Mouse (Mus musculus) liver, adult 2 months (tissue): ENCODE measurements at regions not wholly inside any gene's neighbourhood (a gene's known extent, or its start where the extent isn't known, plus 50 kb on each side); places are given as distances from the start of the nearest gene placed in this dataset.
A peak's percentile ranks its signal among the peaks of the same experiment; 100 is the strongest.

ENCODE experiments used
- DNase-seq: peaks from one replicate; pipeline ENCODE4 v3.0.0-alpha.2; 2011; ENCODE audit warnings: low read depth, low spot score; ENCODE audit errors: extremely low read depth
- H3K27ac ChIP-seq: fragments of 200-500 bp; replicated peaks from 2 replicates; pipeline ENCODE4 v1.5.1; 2012; ENCODE audit warnings: low read depth, mild to moderate bottlenecking, control low read depth, inconsistent platforms, low read length; ENCODE audit not compliant: insufficient read depth
- H3K27me3 ChIP-seq: fragments of 200-500 bp; 2 replicates; pipeline ENCODE4 v1.6.1; 2012; ENCODE audit warnings: mild to moderate bottlenecking, moderate library complexity, low read length, inconsistent platforms; ENCODE audit not compliant: control insufficient read depth, insufficient read depth
- H3K36me3 ChIP-seq: fragments of 200-500 bp; 2 replicates; pipeline ENCODE4 v1.6.1; 2012; ENCODE audit warnings: low read length, inconsistent platforms; ENCODE audit not compliant: control insufficient read depth, insufficient read depth
- H3K4me1 ChIP-seq: fragments of 200-500 bp; 2 replicates; pipeline ENCODE4 v1.6.1; 2011; ENCODE audit warnings: low read length; ENCODE audit not compliant: control insufficient read depth, insufficient read depth
- H3K4me3 ChIP-seq: fragments of 200-500 bp; 2 replicates; pipeline ENCODE4 v1.5.1; 2011; ENCODE audit warnings: low read depth, mild to moderate bottlenecking, control low read depth, low read length, moderate library complexity; ENCODE audit not compliant: insufficient read depth
- H3K79me2 ChIP-seq: fragments of 200-500 bp; 2 replicates; pipeline ENCODE4 v1.6.1; 2012; ENCODE audit warnings: inconsistent platforms, mild to moderate bottlenecking, low read length, moderate library complexity; ENCODE audit not compliant: control insufficient read depth, insufficient read depth
- H3K9ac ChIP-seq: fragments of 200-500 bp; 2 replicates; pipeline ENCODE4 v1.6.1; 2012; ENCODE audit warnings: low read depth, mild to moderate bottlenecking, control low read depth, inconsistent platforms, low read length
- CTCF ChIP-seq: fragments of 200-500 bp; IDR thresholded peaks from 2 replicates; pipeline ENCODE4 v1.5.1; 2011; ENCODE audit warnings: low read depth, low read length, control low read depth
- POLR2A ChIP-seq: fragments of 200-500 bp; IDR thresholded peaks from 2 replicates; pipeline ENCODE4 v1.6.1; 2011; ENCODE audit warnings: low read length, control low read depth; ENCODE audit not compliant: insufficient read depth; ENCODE audit errors: extremely low read depth
- WGBS: fragments of 180-500 bp; shearing (Covaris S2); methylation state at CpG from one replicate; pipeline ENCODE4 v1.1.7; 2018; 5-methylcytosine and 5-hydroxymethylcytosine counted together

GRCm38 (mm10) chr2:166241310-166241709, 85.8 kb upstream of the Sulf2 start:
- no peaks in the 10 kb centered on the region for H3K36me3 ChIP-seq
- H3K9ac ChIP-seq, result no peak overlapping the region
- H3K4me1 ChIP-seq, result peaks cover 17% of the 10 kb centered on the region
- no peak for DNase-seq
- 97% methylated on average over 3 of the region's 3 CpGs for WGBS
- no peak overlapping the region for H3K27ac ChIP-seq
- no peak overlapping the region for H3K4me3 ChIP-seq
- TF ChIP-seq CTCF, result no peak
- no peak for TF ChIP-seq POLR2A
- no peaks in the 10 kb centered on the region for H3K27me3 ChIP-seq
- no peaks in the 10 kb centered on the region for H3K79me2 ChIP-seq

- no peak for DNase-seq
- Histone ChIP-seq H3K27me3 (no peaks in the 10 kb centered on the region), H3K4me3 (no peak overlapping the region), H3K36me3 (no peaks in the 10 kb centered on the region), H3K9ac (no peak overlapping the region), H3K79me2 (no peaks in the 10 kb centered on the region), H3K27ac (no peak overlapping the region), H3K4me1 (peaks cover 9% of the 10 kb centered on the region; the same call in 1 of the 2 replicates)
- TF ChIP-seq CTCF (no peak), POLR2A (no peak)
- 78% methylated on average over 4 of the region's 4 CpGs for WGBS
Measured at GRCm38 (mm10) chr2:166240056-166240455, 84.6 kb upstream of the Sulf2 start.

- no peak for DNase-seq
- H3K9ac ChIP-seq, result no peak overlapping the region
- H3K4me1 ChIP-seq, result peaks cover 2% of the 10 kb centered on the region; the same call in 1 of the 2 replicates
- TF ChIP-seq POLR2A (no peak), CTCF (no peak)
- H3K4me3 ChIP-seq, result no peak overlapping the region
- H3K36me3 ChIP-seq, result no peaks in the 10 kb centered on the region
- H3K27ac ChIP-seq, result no peak overlapping the region
- 79% methylated on average over 13 of the region's 13 CpGs for WGBS
- H3K27me3 ChIP-seq, result no peaks in the 10 kb centered on the region
- no peaks in the 10 kb centered on the region for H3K79me2 ChIP-seq
Measured at GRCm38 (mm10) chr2:166237554-166238269, 82.2 kb upstream of the Sulf2 start.

- WGBS, result 100% methylated on average over 5 of the region's 5 CpGs
- Histone ChIP-seq H3K27ac (no peak overlapping the region), H3K4me3 (no peak overlapping the region), H3K9ac (no peak overlapping the region), H3K4me1 (no peaks in the 10 kb centered on the region; the same call in 1 of the 2 replicates), H3K79me2 (no peaks in the 10 kb centered on the region), H3K36me3 (no peaks in the 10 kb centered on the region), H3K27me3 (no peaks in the 10 kb centered on the region)
- TF ChIP-seq CTCF, result no peak
- TF ChIP-seq POLR2A, result no peak
- DNase-seq, result no peak
Measured at GRCm38 (mm10) chr2:166236102-166236501, 80.6 kb upstream of the Sulf2 start.

- TF ChIP-seq POLR2A (no peak), CTCF (no peak)
- no peaks in the 10 kb centered on the region for H3K36me3 ChIP-seq
- no peak overlapping the region for H3K9ac ChIP-seq
- H3K79me2 ChIP-seq, result no peaks in the 10 kb centered on the region
- DNase-seq, result peak; percentile 67
- no peak overlapping the region for H3K27ac ChIP-seq
- no peaks in the 10 kb centered on the region for H3K27me3 ChIP-seq
- 54% methylated on average over 7 of the region's 7 CpGs for WGBS
- no peak overlapping the region for H3K4me3 ChIP-seq
- H3K4me1 ChIP-seq, result no peaks in the 10 kb centered on the region; the same call in 1 of the 2 replicates
Measured at GRCm38 (mm10) chr2:166234579-166235212, 79.2 kb upstream of the Sulf2 start.

GRCm38 (mm10) chr2:166233246-166233645, 77.8 kb upstream of the Sulf2 start:
- no peaks in the 10 kb centered on the region for H3K27me3 ChIP-seq
- TF ChIP-seq POLR2A, result no peak
- TF ChIP-seq CTCF, result no peak
- H3K36me3 ChIP-seq, result no peaks in the 10 kb centered on the region
- no peak overlapping the region for H3K27ac ChIP-seq
- peak; percentile 14 for DNase-seq
- H3K4me3 ChIP-seq, result no peak overlapping the region
- WGBS, result 73% methylated on average over 1 of the region's 1 CpGs
- no peak overlapping the region for H3K9ac ChIP-seq
- H3K79me2 ChIP-seq, result no peaks in the 10 kb centered on the region
- H3K4me1 ChIP-seq, result no peaks in the 10 kb centered on the region; the same call in 1 of the 2 replicates
